Mouse (Mus musculus) midbrain, embryonic 11.5 days (tissue): ENCODE data around the gene Fam98b. TPM values are rescaled to one million over a fixed set of nuclear protein-coding genes. Genes with fewer than 3 reads are reported as not detected.
A peak's percentile ranks its signal among the peaks of the same experiment; 100 is the strongest.

Source experiments
- ATAC-seq: fragments of 200-750 bp; cut with Nextera tagmentation; 2 replicates; pipeline ENCODE4 v1.8.0; 2017; ENCODE audit warnings: moderate TSS enrichment, moderate library complexity; ENCODE audit not compliant: low FRiP score
- DNase-seq: peaks from one replicate; pipeline ENCODE4 v3.0.0; 2015; ENCODE audit warnings: low spot score; ENCODE audit errors: missing footprints
- H3K27ac ChIP-seq: fragments of 300-500 bp; sonication (generic); 2 replicates; pipeline ENCODE4 v1.5.1; 2014; ENCODE audit warnings: low read depth, low read length
- H3K27me3 ChIP-seq: fragments of 300-500 bp; sonication (generic); 2 replicates; pipeline ENCODE4 v1.6.1; 2014; ENCODE audit warnings: mild to moderate bottlenecking, low read length, moderate library complexity, mixed read lengths; ENCODE audit not compliant: control insufficient read depth, insufficient read depth
- H3K36me3 ChIP-seq: fragments of 300-500 bp; sonication (generic); 2 replicates; pipeline ENCODE4 v1.6.1; 2014; ENCODE audit warnings: mild to moderate bottlenecking, low read length, moderate library complexity, mixed read lengths; ENCODE audit not compliant: control insufficient read depth, insufficient read depth
- H3K4me1 ChIP-seq: fragments of 300-500 bp; sonication (generic); 2 replicates; pipeline ENCODE4 v1.6.1; 2014; ENCODE audit warnings: low read length; ENCODE audit not compliant: control insufficient read depth, insufficient read depth
- H3K4me2 ChIP-seq: fragments of 300-500 bp; sonication (generic); 2 replicates; pipeline ENCODE4 v1.6.1; 2014; ENCODE audit warnings: mild to moderate bottlenecking, moderate library complexity
- H3K4me3 ChIP-seq: fragments of 300-500 bp; sonication (generic); 2 replicates; pipeline ENCODE4 v1.5.1; 2014; ENCODE audit warnings: low read depth, low read length
- H3K9ac ChIP-seq: fragments of 300-500 bp; sonication (generic); 2 replicates; pipeline ENCODE4 v1.6.1; 2014; ENCODE audit warnings: low read length
- H3K9me3 ChIP-seq: fragments of 300-500 bp; sonication (generic); 2 replicates; pipeline ENCODE4 v1.6.1; 2016; ENCODE audit warnings: low read length; ENCODE audit not compliant: control insufficient read depth
- WGBS: fragments of 180-500 bp; shearing (Covaris S2); extraction: QIAGEN DNeasy Blood & Tissue Kit; methylation state at CpG from one replicate; pipeline ENCODE4 v1.1.7; 2014; 5-methylcytosine and 5-hydroxymethylcytosine counted together
- polyA plus RNA-seq: library from polyadenylated mRNA; unstranded; fragments of >200 nt; fragmentation: Nextera tagmentation; extraction: Ambion mirVana; gene quantifications from 2 replicates; pipeline ENCODE4 v1.2.1, GENCODE M21; 2014

The Fam98b gene
- polyA plus RNA-seq, 1 experiment from 2014 or later = 8.3 TPM

GRCm38 (mm10) chr2:117263786-117264408, 14.4 kb downstream of the Fam98b start:
- DNase-seq (peak; percentile 96), ATAC-seq (peak; percentile 79)
- Histone ChIP-seq H3K9me3 (no peaks in the 10 kb centered on the region), H3K27me3 (no peaks in the 10 kb centered on the region), H3K4me1 (no peaks in the 10 kb centered on the region), H3K27ac (no peak overlapping the region), H3K4me3 (no peak overlapping the region), H3K36me3 (peaks cover 14% of the 10 kb centered on the region; the same call in 1 of the 2 replicates), H3K4me2 (no peak overlapping the region), H3K9ac (no peak overlapping the region)
- WGBS = 79% methylated on average over 11 of the region's 11 CpGs

GRCm38 (mm10) chr2:117288291-117288690, 38.8 kb downstream of the Fam98b start:
- Histone ChIP-seq H3K9me3 (no peaks in the 10 kb centered on the region), H3K27ac (no peak overlapping the region), H3K36me3 (no peaks in the 10 kb centered on the region), H3K4me3 (no peak overlapping the region), H3K27me3 (no peaks in the 10 kb centered on the region), H3K4me2 (no peak overlapping the region), H3K4me1 (no peaks in the 10 kb centered on the region), H3K9ac (no peak overlapping the region)
- no peak for DNase-seq
- no peak for ATAC-seq
- WGBS = 86% methylated on average over 7 of the region's 7 CpGs

GRCm38 (mm10) chr2:117299596-117300448, 50.3 kb downstream of the Fam98b start:
- H3K27ac ChIP-seq = no peak overlapping the region
- no peak overlapping the region for H3K4me3 ChIP-seq
- H3K36me3 ChIP-seq = no peaks in the 10 kb centered on the region
- H3K9me3 ChIP-seq = no peaks in the 10 kb centered on the region
- ATAC-seq = no peak
- H3K4me1 ChIP-seq = no peaks in the 10 kb centered on the region
- WGBS = 87% methylated on average over 16 of the region's 16 CpGs
- no peaks in the 10 kb centered on the region for H3K27me3 ChIP-seq
- no peak overlapping the region for H3K4me2 ChIP-seq
- no peak for DNase-seq
- no peak overlapping the region for H3K9ac ChIP-seq

DNA sequence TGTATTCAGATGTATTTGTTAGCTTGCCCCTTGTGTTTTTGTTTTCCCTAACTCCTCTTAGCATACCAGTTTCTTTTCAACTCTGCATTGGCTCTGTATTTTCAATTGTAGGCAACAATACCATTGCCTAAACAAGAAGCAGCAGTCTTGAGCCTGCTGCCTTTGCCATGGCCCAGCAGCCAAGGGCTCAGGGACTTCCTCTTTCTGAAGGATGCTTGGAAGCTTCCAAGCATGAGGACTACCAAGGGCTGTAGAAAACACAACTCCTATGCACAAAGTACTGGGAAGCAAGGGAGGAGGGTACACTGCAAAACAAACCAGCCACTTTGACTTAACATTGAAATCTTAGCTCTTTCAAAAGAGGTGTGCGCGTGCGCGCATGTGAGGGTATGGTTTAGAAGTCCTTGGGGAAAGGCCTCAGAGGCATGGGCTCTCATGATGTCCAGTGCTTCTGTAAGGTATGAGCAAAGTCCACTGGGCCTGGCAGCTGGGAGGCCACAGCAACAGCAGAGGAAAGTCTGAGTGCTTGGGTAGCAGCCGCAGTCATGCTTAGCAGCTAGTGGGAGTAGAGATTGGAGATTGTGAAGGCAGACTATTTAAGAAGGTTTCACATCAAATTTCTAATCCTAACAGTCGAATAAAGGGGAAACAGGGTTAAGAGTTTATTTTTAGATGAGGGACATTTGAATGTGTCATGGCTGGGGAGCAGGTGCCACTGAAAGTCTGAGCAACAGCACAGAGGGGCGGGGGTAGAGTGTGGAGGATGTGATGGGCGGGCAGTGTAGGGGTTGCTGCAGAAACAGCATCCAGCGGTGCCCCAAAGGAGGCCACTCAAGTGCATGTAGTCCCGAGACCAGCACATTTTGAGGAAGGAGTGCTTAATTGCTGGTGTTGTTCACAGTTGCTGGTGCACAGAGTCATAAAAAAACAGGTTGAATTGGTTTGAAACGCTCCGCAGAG, 54.1 kb downstream of the Fam98b start:
- WGBS = 92% methylated on average over 12 of the region's 12 CpGs
- H3K27ac ChIP-seq = no peak overlapping the region
- ATAC-seq (no peak), DNase-seq (no peak)
- no peaks in the 10 kb centered on the region for H3K4me1 ChIP-seq
- H3K4me2 ChIP-seq = no peak overlapping the region
- no peak overlapping the region for H3K9ac ChIP-seq
- H3K4me3 ChIP-seq = no peak overlapping the region
- H3K9me3 ChIP-seq = no peaks in the 10 kb centered on the region
- no peaks in the 10 kb centered on the region for H3K36me3 ChIP-seq
- H3K27me3 ChIP-seq = no peaks in the 10 kb centered on the region

GRCm38 (mm10) chr2:117304941-117305340, 55.4 kb downstream of the Fam98b start:
- Histone ChIP-seq H3K4me2 (no peak overlapping the region), H3K9me3 (no peaks in the 10 kb centered on the region), H3K9ac (no peak overlapping the region), H3K27ac (no peak overlapping the region), H3K4me3 (no peak overlapping the region), H3K36me3 (no peaks in the 10 kb centered on the region), H3K27me3 (no peaks in the 10 kb centered on the region), H3K4me1 (no peaks in the 10 kb centered on the region)
- 86% methylated on average over 5 of the region's 5 CpGs for WGBS
- no peak for ATAC-seq
- DNase-seq = no peak

DNA sequence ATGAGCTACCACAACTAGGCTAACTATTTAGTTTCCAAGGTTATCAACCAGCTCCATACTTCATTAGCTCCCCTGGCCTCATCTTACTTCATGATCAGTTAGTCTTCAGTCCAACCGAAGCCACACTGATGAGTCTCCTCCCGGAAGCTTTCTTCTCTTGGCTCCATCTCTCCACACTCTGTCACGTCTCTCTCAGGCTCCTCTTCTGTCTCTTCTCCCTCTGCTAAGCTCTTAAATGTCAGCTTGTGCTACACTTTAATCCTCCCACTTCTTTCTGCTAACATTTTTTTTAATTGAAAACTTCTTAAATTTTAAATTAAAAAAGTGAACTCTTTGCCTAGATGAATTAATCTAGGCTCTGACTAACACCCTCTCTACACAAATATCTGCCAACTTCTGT, 58.4 kb downstream of the Fam98b start:
- no peak overlapping the region for H3K4me2 ChIP-seq
- H3K36me3 ChIP-seq = no peaks in the 10 kb centered on the region
- H3K4me1 ChIP-seq = no peaks in the 10 kb centered on the region
- H3K4me3 ChIP-seq = no peak overlapping the region
- H3K27me3 ChIP-seq = no peaks in the 10 kb centered on the region
- no peak overlapping the region for H3K27ac ChIP-seq
- 93% methylated on average over 3 of the region's 3 CpGs for WGBS
- no peak for ATAC-seq
- H3K9me3 ChIP-seq = no peaks in the 10 kb centered on the region
- DNase-seq = no peak
- no peak overlapping the region for H3K9ac ChIP-seq

DNA sequence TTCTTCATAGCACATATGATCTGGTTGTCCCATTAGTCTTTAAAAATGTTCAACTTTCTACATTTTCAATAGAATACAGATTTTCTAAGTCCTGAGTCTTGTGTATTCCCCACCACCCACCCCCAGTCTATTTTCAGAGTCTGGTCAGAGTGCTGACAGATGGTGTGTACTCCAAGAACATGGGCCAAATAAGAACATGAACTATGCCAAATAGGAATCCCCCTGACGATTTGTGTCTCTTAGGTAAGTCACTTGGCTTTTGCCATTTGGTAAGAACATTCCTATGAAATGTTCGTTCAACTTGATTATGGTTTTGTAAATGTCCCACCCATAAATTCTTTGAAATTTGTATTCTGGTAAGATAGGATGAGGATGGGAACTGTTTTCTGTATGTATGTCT, 59.5 kb downstream of the Fam98b start:
- ATAC-seq (no peak), DNase-seq (no peak)
- Histone ChIP-seq H3K27me3 (no peaks in the 10 kb centered on the region), H3K36me3 (no peaks in the 10 kb centered on the region), H3K4me3 (no peak overlapping the region), H3K27ac (no peak overlapping the region), H3K4me2 (no peak overlapping the region), H3K9me3 (no peaks in the 10 kb centered on the region), H3K9ac (no peak overlapping the region), H3K4me1 (no peaks in the 10 kb centered on the region)
- 91% methylated on average over 2 of the region's 2 CpGs for WGBS

GRCm38 (mm10) chr2:117311349-117311748, 61.8 kb downstream of the Fam98b start:
- Histone ChIP-seq H3K27me3 (no peaks in the 10 kb centered on the region), H3K4me3 (no peak overlapping the region), H3K4me1 (no peaks in the 10 kb centered on the region), H3K4me2 (no peak overlapping the region), H3K9me3 (no peaks in the 10 kb centered on the region), H3K9ac (no peak overlapping the region), H3K36me3 (no peaks in the 10 kb centered on the region), H3K27ac (no peak overlapping the region)
- 80% methylated on average over 1 of the region's 1 CpGs for WGBS
- DNase-seq = no peak
- ATAC-seq = no peak
